Mouse (Mus musculus) testis, adult 10 weeks (tissue): ENCODE results near the gene Gpr15. TPM values are rescaled to one million over a fixed set of nuclear protein-coding genes. Genes with fewer than 3 reads are reported as not detected.

ENCODE experiments used
- polyA plus RNA-seq: library from polyadenylated mRNA; stranded (reverse); fragments of 350-450 nt; fragmentation: Illumina TruSeq; extraction: RNeasy Lipid Tissue Mini Kit (QIAGEN cat#74804); gene quantifications from one replicate; pipeline ENCODE4 v1.2.3, GENCODE M21; 2014; ENCODE audit warnings: low read depth, low replicate concordance

Gpr15 gene
- 1.5 TPM for polyA plus RNA-seq

GRCm38 (mm10) chr16:58718666-58719120 is at the start of gene Gpr15:
Gpr15 (minus strand) TSS chr16:58719070.

DNA sequence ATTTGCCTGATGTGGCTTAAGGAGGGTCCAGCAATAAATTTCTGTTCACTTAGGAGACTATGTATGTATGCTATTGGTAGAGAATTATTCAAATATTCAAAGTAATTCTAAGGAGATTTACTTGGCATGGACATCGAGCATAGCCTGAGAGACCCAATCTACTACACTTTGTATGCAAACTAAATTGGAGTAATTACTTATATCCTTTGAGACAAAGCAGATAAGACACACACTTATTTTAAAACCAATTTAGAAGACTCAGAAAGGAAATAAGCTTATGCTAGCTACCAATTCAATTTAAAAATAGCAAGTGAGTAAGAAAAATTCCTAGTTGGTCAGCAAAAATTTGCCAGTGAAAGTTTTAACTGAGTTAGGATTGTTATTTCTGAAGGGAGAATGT is 44.2 kb upstream of the Gpr15 start, which contains the start of gene Olfr172:
TSS of gene Olfr172 (minus strand) at position 101 of the 400 bp plus-strand sequence.

GRCm38 (mm10) chr16:58727477-58728131 is 8.7 kb upstream of the Gpr15 start, which contains the start of gene Cldnd1:
Cldnd1 (plus strand) TSS chr16:58727910.

DNA sequence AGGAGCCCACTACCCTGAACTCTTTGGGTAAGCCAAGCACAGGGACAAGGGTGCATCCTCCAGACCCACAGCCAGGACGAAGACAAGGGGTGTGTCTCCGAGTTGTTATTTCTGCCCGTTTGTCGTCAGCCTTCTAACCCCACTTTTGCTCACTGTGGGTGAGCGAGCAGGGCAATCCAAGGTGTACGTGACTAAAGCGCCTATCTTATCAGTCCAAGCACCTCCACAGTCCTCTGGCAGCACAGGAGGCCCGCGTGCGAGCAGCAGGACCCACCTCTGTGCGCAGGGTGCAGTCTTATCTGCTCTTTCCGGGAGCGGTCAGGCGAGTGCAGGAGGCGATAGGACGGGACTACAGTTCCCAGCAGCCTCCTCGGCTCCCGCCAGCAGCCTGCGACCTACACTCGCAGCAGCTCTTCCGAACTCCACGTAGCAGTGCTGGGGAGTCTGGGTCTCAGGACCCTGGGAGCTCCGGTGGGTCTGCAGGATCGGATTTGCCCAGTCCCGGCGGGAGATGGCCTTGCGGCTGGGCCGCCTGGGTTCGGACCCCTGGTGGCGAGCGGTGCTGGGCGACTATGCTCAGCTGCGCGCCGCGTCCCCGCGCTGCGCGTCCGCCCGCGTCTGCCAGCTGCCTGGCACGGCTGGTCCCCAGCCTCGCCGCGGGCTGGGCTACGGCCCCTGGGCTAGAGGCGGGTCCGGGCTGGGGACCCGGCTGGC is 48.8 kb downstream of the Gpr15 start, which contains the start of gene Cpox:
TSS of gene Cpox (plus strand) at position 376 of the 714 bp plus-strand sequence.

Other genes starting within 250 kb of the Gpr15 start
- 37.3 TPM for gene St3gal6, start 194.8 kb downstream of the Gpr15 start, polyA plus RNA-seq
- gene Gm813, start 102.1 kb downstream of the Gpr15 start, polyA plus RNA-seq = not detected
- 0.97 TPM for gene E330017A01Rik, start 80.3 kb downstream of the Gpr15 start, polyA plus RNA-seq
- 5.4 TPM for gene Cpox, start 48.8 kb downstream of the Gpr15 start, polyA plus RNA-seq
- 57.0 TPM for gene Cldnd1, start 8.8 kb upstream of the Gpr15 start, polyA plus RNA-seq
- gene Olfr172, start 44.1 kb upstream of the Gpr15 start, polyA plus RNA-seq = not detected
- gene Olfr173, start 81.2 kb upstream of the Gpr15 start, polyA plus RNA-seq = not detected
- not detected for gene Olfr175-ps1, start 107.7 kb upstream of the Gpr15 start, polyA plus RNA-seq
- not detected for gene Olfr177, start 155.7 kb upstream of the Gpr15 start, polyA plus RNA-seq
- not detected for gene Olfr178, start 173.0 kb upstream of the Gpr15 start, polyA plus RNA-seq
- 1.5 TPM for gene Olfr181, start 209.7 kb upstream of the Gpr15 start, polyA plus RNA-seq
- gene Olfr180, start 210.3 kb upstream of the Gpr15 start, polyA plus RNA-seq = 0.92 TPM